Mouse (Mus musculus) cortical plate, adult 2 months (tissue): ENCODE results near the gene Rnase1.

Experiments used
- CTCF ChIP-seq: fragments of 200-500 bp; IDR thresholded peaks from 2 replicates; pipeline ENCODE4 v1.5.1; 2011; ENCODE audit warnings: mild to moderate bottlenecking, control low read depth, low read length; ENCODE audit not compliant: insufficient read depth; ENCODE audit errors: extremely low read depth
- POLR2A ChIP-seq: fragments of 200-500 bp; IDR thresholded peaks from 2 replicates; pipeline ENCODE4 v1.6.1; 2011; ENCODE audit warnings: mild to moderate bottlenecking, low read length, control low read depth; ENCODE audit not compliant: insufficient read depth; ENCODE audit errors: extremely low read depth

- no peak for TF ChIP-seq CTCF
- no peak for TF ChIP-seq POLR2A
Observed at GRCm38 (mm10) chr14:51130315-51130940, 16.2 kb downstream of the Rnase1 start.
